Mouse (Mus musculus) cerebellum, adult 2 months (tissue): ENCODE results near the gene Dnaaf2. TPM values are rescaled to one million over a fixed set of nuclear protein-coding genes. Genes with fewer than 3 reads are reported as not detected.

Source experiments
- DNase-seq, 2 experiments: peaks; one replicate each; pipeline ENCODE4 v3.0.0; 2021
- H3K27ac ChIP-seq: fragments of 200-500 bp; 2 replicates; pipeline ENCODE4 v1.5.1; 2012; ENCODE audit warnings: low read length, control low read depth, inconsistent platforms; ENCODE audit not compliant: insufficient read depth
- H3K27me3 ChIP-seq: fragments of 200-500 bp; 2 replicates; pipeline ENCODE4 v1.6.1; 2012; ENCODE audit warnings: inconsistent platforms, mild to moderate bottlenecking, low read length, moderate library complexity; ENCODE audit not compliant: control insufficient read depth, insufficient read depth
- H3K4me1 ChIP-seq: fragments of 200-500 bp; 2 replicates; pipeline ENCODE4 v1.6.1; 2011; ENCODE audit warnings: low read length; ENCODE audit not compliant: control insufficient read depth, insufficient read depth
- H3K4me3 ChIP-seq: fragments of 200-500 bp; replicated peaks from 2 replicates; pipeline ENCODE3; 2011; ENCODE audit warnings: mild to moderate bottlenecking, low read depth, low read length, control low read depth; ENCODE audit not compliant: insufficient read depth
- CTCF ChIP-seq: fragments of 200-500 bp; IDR thresholded peaks from 2 replicates; pipeline ENCODE4 v1.5.1; 2011; ENCODE audit warnings: low read depth, mild to moderate bottlenecking, control low read depth, low read length, moderate library complexity, borderline replicate concordance; ENCODE audit not compliant: insufficient read depth
- POLR2A ChIP-seq: fragments of 200-500 bp; IDR thresholded peaks from 2 replicates; pipeline ENCODE4 v1.6.1; 2011; ENCODE audit warnings: low read length, control low read depth, borderline replicate concordance; ENCODE audit not compliant: insufficient read depth
- WGBS: fragments of 180-500 bp; shearing (Covaris S2); methylation state at CpG from one replicate; pipeline ENCODE4 v1.1.7; 2018; 5-methylcytosine and 5-hydroxymethylcytosine counted together
- polyA plus RNA-seq: library from polyadenylated mRNA; depleted of rRNA; stranded (reverse); fragments of >200 nt; gene quantifications from 2 replicates; pipeline ENCODE4 v1.2.3, GENCODE M21; 2012; rRNA removed

Dnaaf2 gene
- 2.5 and 2.6 TPM in 2 replicates for polyA plus RNA-seq

- H3K27ac ChIP-seq = peak within 1 kb of the TSS; percentile 74
- no peak for TF ChIP-seq CTCF
- no peak for TF ChIP-seq POLR2A
- peak within 1 kb of the TSS; percentile 83 for H3K4me3 ChIP-seq
- H3K27me3 ChIP-seq = no peaks in the 10 kb centered on the region
- DNase-seq = peak; percentile 65 to 66
- H3K4me1 ChIP-seq = peaks cover 4% of the 10 kb centered on the region; the same call in 1 of the 2 replicates
- WGBS = 0% methylated on average over 18 of the region's 18 CpGs
These were observed at the start of gene Dnaaf2 for GRCm38 (mm10) chr12:69198164-69198535. Gene Dnaaf2, minus strand, starts transcription at chr12:69198429.

GRCm38 (mm10) chr12:69241771-69242431 lies 43.7 kb upstream of the Dnaaf2 start:
- Histone ChIP-seq H3K27ac (peak overlapping the region; percentile 65), H3K27me3 (no peaks in the 10 kb centered on the region), H3K4me1 (no peaks in the 10 kb centered on the region), H3K4me3 (peak overlapping the region; percentile 96)
- DNase-seq = peak; percentile 83
- under 1% methylated on average over 61 of the region's 64 CpGs for WGBS
- TF ChIP-seq CTCF (no peak), POLR2A (peak; percentile 85)

GRCm38 (mm10) chr12:69241405-69241770 lies 43.2 kb upstream of the Dnaaf2 start:
- 2% methylated on average over 3 of the region's 3 CpGs for WGBS
- no peak for DNase-seq
- H3K27ac ChIP-seq = peak overlapping the region; percentile 65

DNA sequence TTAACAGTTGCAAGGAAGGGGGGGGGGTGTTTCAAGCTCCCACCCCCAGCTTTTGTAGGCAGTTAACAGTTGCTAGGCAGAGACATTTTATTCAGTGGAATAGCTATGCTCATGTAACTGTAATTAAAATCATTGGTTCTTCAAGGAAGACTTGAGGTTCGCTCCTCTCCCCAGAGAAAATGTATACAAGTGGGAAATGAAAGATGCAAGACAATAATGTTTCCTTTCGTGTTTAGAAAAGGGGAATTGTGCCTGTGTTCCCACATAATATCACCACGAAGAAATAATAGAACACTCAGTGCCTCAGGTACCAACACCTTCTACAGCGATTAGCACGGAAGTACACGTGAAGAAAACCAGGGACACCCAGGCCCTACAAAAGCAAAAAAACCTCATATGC lies 42.6 kb upstream of the Dnaaf2 start, which contains the start of gene Klhdc1:
Gene Klhdc1, plus strand, starts transcription at position 301 of the 400 bp plus-strand sequence.
- Histone ChIP-seq H3K4me3 (peak within 1 kb of the TSS; percentile 96), H3K27me3 (no peaks in the 10 kb centered on the region), H3K4me1 (no peaks in the 10 kb centered on the region), H3K27ac (peak within 1 kb of the TSS; percentile 65)
- no peak for TF ChIP-seq CTCF
- no peak for TF ChIP-seq POLR2A
- WGBS = 63% methylated on average over 6 of the region's 6 CpGs
- DNase-seq = no peak

More at GRCm38 (mm10) chr12:69241405-69241770, 43.2 kb upstream of the Dnaaf2 start:
- Histone ChIP-seq H3K27me3 (no peaks in the 10 kb centered on the region), H3K4me1 (no peaks in the 10 kb centered on the region), H3K4me3 (peak overlapping the region; percentile 96)
- TF ChIP-seq CTCF (no peak), POLR2A (no peak)

- no peak for DNase-seq
- Histone ChIP-seq H3K27ac (no peak overlapping the region), H3K4me1 (no peaks in the 10 kb centered on the region), H3K27me3 (no peaks in the 10 kb centered on the region), H3K4me3 (no peak overlapping the region)
- TF ChIP-seq CTCF = no peak
- TF ChIP-seq POLR2A = no peak
- 30% methylated on average over 3 of the region's 3 CpGs for WGBS
These were observed 40.1 kb upstream of the Dnaaf2 start for GRCm38 (mm10) chr12:69238284-69238683.

DNA sequence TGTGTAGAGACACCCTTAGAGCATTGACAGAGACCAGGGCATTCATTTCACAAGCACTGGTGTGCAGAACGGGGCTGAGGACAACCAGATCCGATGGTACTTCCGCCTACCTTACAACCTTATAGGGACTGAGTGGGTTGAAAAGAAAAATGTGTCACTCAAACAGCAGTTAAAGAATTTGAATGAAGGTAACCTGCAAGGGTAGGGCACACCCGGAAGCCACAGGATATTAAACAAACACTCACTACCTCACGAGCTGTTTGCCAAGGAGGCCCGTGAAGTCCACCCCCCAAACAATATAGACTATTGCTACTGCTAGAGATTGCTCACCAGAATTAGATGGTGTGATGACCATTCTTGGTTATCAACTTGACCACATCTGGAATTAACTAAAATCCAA lies 37.6 kb upstream of the Dnaaf2 start:
- Histone ChIP-seq H3K4me3 (no peak overlapping the region), H3K4me1 (no peaks in the 10 kb centered on the region), H3K27me3 (no peaks in the 10 kb centered on the region), H3K27ac (no peak overlapping the region)
- WGBS = 90% methylated on average over 6 of the region's 6 CpGs
- no peak for DNase-seq
- TF ChIP-seq CTCF = no peak
- TF ChIP-seq POLR2A = no peak

DNA sequence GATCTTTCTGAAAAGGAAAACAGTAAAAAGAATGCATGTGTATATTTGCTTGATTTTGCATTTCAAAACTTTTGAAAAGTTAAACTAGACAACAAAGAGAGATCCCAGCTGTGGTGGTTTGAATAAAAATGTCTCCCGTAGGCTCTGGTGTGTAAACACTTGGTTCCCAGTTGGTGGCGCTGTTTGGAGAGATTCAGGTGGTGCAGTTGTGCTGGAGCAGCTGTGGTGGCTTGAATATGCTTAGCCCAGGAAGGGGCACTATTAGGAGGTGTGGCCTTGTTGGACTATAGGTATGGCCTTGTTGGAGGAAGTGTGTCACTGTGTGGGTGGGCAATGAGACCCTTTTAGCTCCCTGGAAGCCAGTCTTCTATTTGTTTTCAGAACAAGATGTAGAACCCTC lies 31.0 kb upstream of the Dnaaf2 start:
- WGBS = 65% methylated on average over 2 of the region's 2 CpGs
- TF ChIP-seq CTCF (no peak), POLR2A (no peak)
- Histone ChIP-seq H3K27ac (no peak overlapping the region), H3K4me1 (no peaks in the 10 kb centered on the region), H3K27me3 (no peaks in the 10 kb centered on the region), H3K4me3 (no peak overlapping the region)
- DNase-seq = no peak

DNA sequence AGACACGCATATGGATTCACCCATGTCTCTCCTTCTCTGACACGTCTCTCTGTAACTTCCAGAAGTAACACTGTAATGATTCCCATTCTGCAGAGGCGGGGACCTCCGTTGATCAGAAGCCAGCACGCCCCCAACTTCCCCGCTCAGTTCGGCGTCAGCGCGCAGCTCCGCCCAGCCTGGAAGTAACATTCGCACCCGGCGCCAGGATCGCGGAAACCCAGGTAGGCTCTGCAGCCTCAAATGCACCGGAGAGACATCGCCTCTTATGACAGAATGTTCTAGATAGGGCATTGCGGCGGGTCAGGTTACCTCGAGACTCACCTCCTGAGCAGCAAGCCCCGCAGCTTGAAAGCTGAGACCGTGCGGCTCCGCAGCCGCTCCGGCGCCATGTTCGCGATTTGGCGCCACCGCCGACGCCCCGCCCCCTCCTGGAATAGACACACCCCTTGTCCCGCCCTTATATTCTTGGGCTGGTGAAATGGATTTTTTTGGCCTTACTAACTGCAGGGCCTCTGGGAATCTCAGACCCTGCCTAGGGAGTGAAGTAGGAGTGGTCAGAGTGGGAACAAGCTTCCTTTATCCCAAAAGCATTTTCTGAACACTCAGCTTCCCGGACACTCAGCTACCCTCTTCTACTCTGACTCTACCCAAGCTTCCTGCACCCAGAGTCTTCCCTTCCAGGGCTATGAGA lies 29.7 kb upstream of the Dnaaf2 start, which contains the start of gene Pole2:
Gene Pole2, minus strand, starts transcription at position 420 of the 691 bp plus-strand sequence.
- no peaks in the 10 kb centered on the region for H3K4me1 ChIP-seq
- DNase-seq = peak; percentile 80 to 86
- under 1% methylated on average over 37 of the region's 37 CpGs for WGBS
- TF ChIP-seq POLR2A = peak; percentile 34; the same call in 1 of the 2 replicates
- TF ChIP-seq CTCF = no peak
- no peak within 1 kb of the TSS for H3K27ac ChIP-seq
- no peaks in the 10 kb centered on the region for H3K27me3 ChIP-seq
- peak within 1 kb of the TSS; percentile 92 for H3K4me3 ChIP-seq
